Mouse (Mus musculus) ES-E14 (cell line): ENCODE measurements at regions not wholly inside any gene's neighbourhood (a gene's known extent, or its start where the extent isn't known, plus 50 kb on each side); places are given as distances from the start of the nearest gene placed in this dataset.

ENCODE experiments used
- DNase-seq: peaks from one replicate; pipeline ENCODE4 v3.0.0-alpha.2; 2013; ENCODE audit warnings: low read depth, low spot score
- H3K27ac ChIP-seq: 2 replicates; pipeline ENCODE4 v1.5.1; 2012; ENCODE audit warnings: low read depth, mild to moderate bottlenecking, low read length, moderate library complexity, mixed read lengths; ENCODE audit not compliant: poor library complexity, insufficient read depth, severe bottlenecking
- H3K36me3 ChIP-seq: 2 replicates; pipeline ENCODE4 v1.6.1; 2012; ENCODE audit warnings: mild to moderate bottlenecking, low read length, moderate library complexity, mixed read lengths; ENCODE audit not compliant: control insufficient read depth, poor library complexity, insufficient read depth, severe bottlenecking
- H3K4me1 ChIP-seq, 2 experiments: fragments of 150-350 bp in 1 of 2; sonication (generic) in 1 of 2; 2 replicates each; pipeline ENCODE4 v1.6.1; 2012; ENCODE audit warnings: low read length in 2 of 2, mild to moderate bottlenecking in 1 of 2, mixed read lengths in 1 of 2; ENCODE audit not compliant: control insufficient read depth in 2 of 2, insufficient read depth in 2 of 2, poor library complexity in 1 of 2
- H3K4me3 ChIP-seq, 2 experiments: fragments of 150-350 bp in 1 of 2; sonication (generic) in 1 of 2; 2 replicates each; pipeline ENCODE4 v1.5.1; 2012; ENCODE audit warnings: low read length in 2 of 2, low read depth in 1 of 2, mild to moderate bottlenecking in 1 of 2, mixed read lengths in 1 of 2; ENCODE audit not compliant: insufficient read depth in 1 of 2, poor library complexity in 1 of 2, severe bottlenecking in 1 of 2
- H3K9ac ChIP-seq: 2 replicates; pipeline ENCODE4 v1.6.1; 2012; ENCODE audit warnings: low read depth, mild to moderate bottlenecking, low read length, mixed read lengths; ENCODE audit not compliant: poor library complexity, insufficient read depth, severe bottlenecking
- H3K9me3 ChIP-seq: fragments of 150-350 bp; sonication (generic); 2 replicates; pipeline ENCODE4 v1.6.1; 2012; ENCODE audit warnings: low read depth, mild to moderate bottlenecking, low read length; ENCODE audit not compliant: control insufficient read depth, insufficient read depth
- CHD2 ChIP-seq: IDR thresholded peaks from 2 replicates; pipeline ENCODE4 v1.6.1; 2014; ENCODE audit warnings: mild to moderate bottlenecking, low read depth, low read length, inconsistent platforms
- HCFC1 ChIP-seq: IDR thresholded peaks from 2 replicates; pipeline ENCODE4 v1.6.1; 2012; ENCODE audit warnings: low read length, inconsistent platforms, borderline replicate concordance; ENCODE audit not compliant: insufficient read depth
- MAFK ChIP-seq: IDR thresholded peaks from 2 replicates; pipeline ENCODE4 v1.6.1; 2014; ENCODE audit warnings: mild to moderate bottlenecking, low read depth, low read length, inconsistent platforms; ENCODE audit not compliant: insufficient read depth
- ZC3H11A ChIP-seq: IDR thresholded peaks from 2 replicates; pipeline ENCODE4 v1.6.1; 2012; ENCODE audit warnings: low read depth, mild to moderate bottlenecking, inconsistent platforms, low read length, borderline replicate concordance
- ZNF384 ChIP-seq: IDR thresholded peaks from 2 replicates; pipeline ENCODE4 v1.6.1; 2012; ENCODE audit warnings: low read depth, low read length, inconsistent platforms
- in situ Hi-C, 2 experiments: fragments of 600-800 bp; cut with MboI; formaldehyde crosslinking; loops; one replicate each; pipeline ENCODE4 v1.15.1; 2025; ENCODE audit warnings: low sequenced_read_pairs in 2 of 2, inconsistent platforms in 1 of 2; ENCODE audit not compliant: unreplicated experiment in 2 of 2

- no peak overlapping the region for H3K9ac ChIP-seq
- H3K36me3 ChIP-seq: no peaks in the 10 kb centered on the region
- no peak overlapping the region for H3K27ac ChIP-seq
- in situ Hi-C loops: no loop called here
- DNase-seq: no peak
- TF ChIP-seq ZNF384 (no peak), ZC3H11A (no peak)
- no peak overlapping the region for H3K4me3 ChIP-seq
- H3K4me1 ChIP-seq: no peaks in the 10 kb centered on the region
- no peaks in the 10 kb centered on the region for H3K9me3 ChIP-seq
Observed at GRCm38 (mm10) chr4:72382517-72383147, 181.9 kb upstream of the Tle1 start.

DNA sequence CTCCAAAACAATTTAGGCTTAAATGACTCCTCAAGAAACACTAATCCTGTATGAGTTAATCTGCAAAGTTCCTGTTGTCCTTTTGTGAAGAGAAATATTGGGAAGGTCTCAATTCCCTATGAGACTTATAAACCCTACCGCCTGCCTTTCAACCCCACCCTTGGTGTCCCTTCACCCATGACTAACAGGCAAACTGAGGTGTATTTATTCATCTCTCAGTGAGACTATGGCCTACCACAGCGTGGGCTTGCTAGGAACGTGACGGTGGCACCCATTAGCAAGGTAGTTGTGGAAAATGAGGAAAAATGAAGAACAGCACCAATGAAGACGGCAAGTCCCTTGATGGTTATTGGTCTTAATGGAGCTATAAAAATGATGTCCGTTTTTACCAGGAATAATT lies 181.0 kb upstream of the Tle1 start:
- no peaks in the 10 kb centered on the region for H3K9me3 ChIP-seq
- no peaks in the 10 kb centered on the region for H3K36me3 ChIP-seq
- no peak overlapping the region for H3K27ac ChIP-seq
- H3K4me1 ChIP-seq: no peaks in the 10 kb centered on the region
- no peak overlapping the region for H3K9ac ChIP-seq
- DNase-seq: no peak
- in situ Hi-C loops: no loop called here
- TF ChIP-seq HCFC1: no peak
- no peak for TF ChIP-seq CHD2
- no peak for TF ChIP-seq MAFK
- TF ChIP-seq ZNF384: no peak
- TF ChIP-seq ZC3H11A: no peak
- H3K4me3 ChIP-seq: no peak overlapping the region

GRCm38 (mm10) chr4:72381116-72381515 lies 180.4 kb upstream of the Tle1 start:
- in situ Hi-C loops: no loop called here
- no peak for TF ChIP-seq HCFC1
- no peak for TF ChIP-seq MAFK
- TF ChIP-seq ZC3H11A: no peak
- no peak for TF ChIP-seq CHD2
- TF ChIP-seq ZNF384: no peak
- DNase-seq: no peak

GRCm38 (mm10) chr4:72379515-72379914 lies 178.8 kb upstream of the Tle1 start:
- in situ Hi-C loops: no loop called here
- no peaks in the 10 kb centered on the region for H3K4me1 ChIP-seq
- DNase-seq: no peak

More at GRCm38 (mm10) chr4:72381116-72381515, 180.4 kb upstream of the Tle1 start:
- H3K4me3 ChIP-seq: no peak overlapping the region
- H3K27ac ChIP-seq: no peak overlapping the region
- no peaks in the 10 kb centered on the region for H3K36me3 ChIP-seq
- H3K4me1 ChIP-seq: no peaks in the 10 kb centered on the region
- H3K9me3 ChIP-seq: no peaks in the 10 kb centered on the region
- H3K9ac ChIP-seq: no peak overlapping the region

DNA sequence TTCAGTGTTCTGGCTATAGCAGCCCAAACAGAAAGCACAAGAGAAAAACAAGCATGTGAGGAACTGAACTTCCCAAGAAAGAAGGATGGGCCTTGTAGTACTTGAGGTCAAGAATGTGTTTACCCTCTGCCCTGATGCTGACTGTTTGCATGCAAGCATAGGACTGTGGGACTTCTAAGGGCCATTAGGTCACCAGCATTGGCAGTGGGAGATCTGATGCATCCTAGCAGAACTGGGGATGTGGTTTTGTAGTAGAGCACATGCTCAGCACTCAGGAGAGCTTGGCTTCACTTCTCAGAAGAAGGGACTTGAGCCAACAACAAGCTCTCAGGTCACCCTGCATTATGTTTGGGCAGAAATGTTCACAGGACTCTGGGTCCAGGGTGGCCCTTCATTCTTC lies 178.3 kb upstream of the Tle1 start:
- no peak for TF ChIP-seq ZNF384
- TF ChIP-seq ZC3H11A: no peak
- TF ChIP-seq MAFK: no peak
- no peak for TF ChIP-seq CHD2
- TF ChIP-seq HCFC1: no peak
- H3K36me3 ChIP-seq: no peaks in the 10 kb centered on the region
- no peaks in the 10 kb centered on the region for H3K4me1 ChIP-seq
- in situ Hi-C loops: no loop called here
- H3K9me3 ChIP-seq: no peaks in the 10 kb centered on the region
- H3K27ac ChIP-seq: no peak overlapping the region
- no peak overlapping the region for H3K9ac ChIP-seq
- no peak overlapping the region for H3K4me3 ChIP-seq
- no peak for DNase-seq

More at GRCm38 (mm10) chr4:72379515-72379914, 178.8 kb upstream of the Tle1 start:
- Histone ChIP-seq H3K27ac (no peak overlapping the region), H3K36me3 (no peaks in the 10 kb centered on the region), H3K9me3 (no peaks in the 10 kb centered on the region), H3K4me3 (no peak overlapping the region), H3K9ac (no peak overlapping the region)
- TF ChIP-seq ZNF384 (no peak), HCFC1 (no peak), ZC3H11A (no peak), CHD2 (no peak), MAFK (no peak)
